Mouse (Mus musculus) kidney, adult 2 months (tissue): ENCODE data around the gene Fam208b.

Experiments
- CTCF ChIP-seq: fragments of 200-500 bp; conservative IDR thresholded peaks from 2 replicates; pipeline ENCODE4 v1.5.1; 2011; ENCODE audit warnings: low read depth, mild to moderate bottlenecking, control low read depth, low read length, moderate library complexity, mixed read lengths; ENCODE audit not compliant: insufficient read depth, insufficient read length
- POLR2A ChIP-seq: fragments of 200-500 bp; IDR thresholded peaks from one replicate; pipeline ENCODE4 v1.6.1; 2011; ENCODE audit warnings: low read depth, low read length, control low read depth

GRCm38 (mm10) chr13:3596232-3596631 is 14.7 kb downstream of the Fam208b start:
- TF ChIP-seq POLR2A (no peak), CTCF (no peak)
